Mouse (Mus musculus): ENCODE data around the gene Fam171a1. TPM values are rescaled to one million over a fixed set of nuclear protein-coding genes. Genes with fewer than 3 reads are reported as not detected.

Fam171a1 gene
- total RNA-seq, 2 experiments from 2014 or later = 59.8 to 60.8 TPM

DNA sequence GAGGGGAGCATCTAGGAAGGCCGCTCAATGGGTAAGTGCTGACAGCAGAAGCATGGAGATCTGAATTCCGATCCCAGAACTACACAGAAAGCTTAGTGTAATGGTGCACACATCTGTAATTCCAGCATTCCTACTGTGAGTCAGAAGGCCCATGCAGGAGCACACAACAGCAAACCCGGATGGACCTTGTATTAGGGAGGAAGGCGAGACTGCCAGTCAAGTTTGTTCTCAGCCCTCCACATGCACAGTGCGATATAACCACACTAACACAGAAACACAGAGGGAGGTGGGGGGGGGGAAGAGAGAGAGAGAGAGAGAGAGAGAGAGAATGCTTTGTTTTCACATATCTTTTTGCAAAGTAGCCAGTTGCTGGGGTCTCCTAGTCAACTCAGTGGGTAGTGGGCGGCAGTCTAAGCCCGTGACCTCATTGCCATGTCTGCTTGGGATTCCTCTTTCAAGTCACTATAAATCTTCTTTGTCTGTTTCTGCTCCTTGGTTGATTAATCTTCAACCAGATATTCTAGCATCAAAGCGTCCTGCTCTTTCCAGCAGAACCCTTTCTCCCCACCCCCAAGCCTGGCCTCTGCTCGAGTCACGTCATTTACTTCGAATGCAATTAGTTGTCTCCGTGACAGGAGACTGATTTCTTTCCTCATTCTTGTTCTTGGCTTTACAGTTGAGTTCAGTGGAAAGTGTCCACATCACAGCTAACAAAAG, 20.7 kb downstream of the Fam171a1 start:
- intact Hi-C loops (cut with DNase I) = no loop called here
- DNase-seq = no peak

DNA sequence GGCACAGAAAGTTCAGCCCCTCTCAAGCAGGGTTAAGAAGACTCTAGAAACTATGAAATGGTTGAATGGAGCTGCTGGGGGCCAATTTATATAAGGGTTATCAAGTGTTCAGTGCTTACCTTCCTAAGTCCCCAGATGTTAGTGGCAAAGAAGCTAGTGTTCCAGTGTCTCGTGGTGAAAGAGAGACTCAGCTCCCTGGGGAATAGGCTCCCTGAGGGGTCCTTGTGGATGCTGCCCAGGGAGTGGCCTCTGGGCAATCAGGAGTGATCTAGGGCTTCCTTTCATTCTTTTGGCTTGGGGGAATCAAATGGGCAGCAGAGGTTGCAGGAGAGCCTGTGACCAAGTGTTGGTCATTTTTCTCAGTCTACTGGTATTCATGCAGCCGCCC, 21.3 kb downstream of the Fam171a1 start:
- DNase-seq = no peak
- intact Hi-C loops (cut with DNase I) = no loop called here

DNA sequence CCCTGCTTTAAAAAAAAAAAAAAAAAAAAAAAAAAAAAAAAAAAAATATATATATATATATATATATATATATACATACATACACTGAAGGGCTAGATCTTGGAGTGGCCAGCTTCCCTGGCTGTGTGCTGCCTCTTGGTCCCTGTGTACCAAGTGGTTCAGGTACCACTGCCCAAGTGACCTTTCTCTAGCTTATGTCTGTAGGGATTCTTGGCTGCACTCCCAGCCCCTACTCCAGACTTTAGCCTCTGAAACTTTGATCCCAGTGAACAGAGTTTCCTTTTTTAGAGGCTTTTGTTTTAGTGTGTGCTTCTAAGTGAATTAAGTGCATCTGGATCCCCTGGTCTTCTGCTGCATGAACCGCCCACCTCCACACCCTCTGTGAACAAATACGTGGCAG, 24.3 kb downstream of the Fam171a1 start:
- intact Hi-C loops (cut with DNase I) = no loop called here
- DNase-seq = no peak

DNA sequence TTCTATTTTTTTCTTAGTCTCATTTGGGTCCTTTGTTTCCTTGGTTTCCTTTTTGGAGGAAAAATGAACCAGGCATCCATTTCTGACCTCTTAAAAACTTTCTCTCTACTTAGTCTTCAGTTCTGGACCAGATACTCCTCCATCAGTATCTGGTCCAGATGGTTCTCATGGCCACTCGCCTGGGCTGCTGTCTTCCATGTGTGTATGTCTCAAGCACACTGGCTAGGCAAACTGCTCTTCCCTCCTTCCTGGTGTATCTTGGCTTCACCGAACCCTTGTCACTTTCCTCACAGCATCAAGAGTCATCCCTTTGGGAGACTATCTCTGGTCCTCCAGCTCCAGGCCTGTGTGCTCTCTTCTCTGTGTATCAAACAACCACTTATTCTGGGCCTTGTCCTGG, 25.0 kb downstream of the Fam171a1 start:
- intact Hi-C loops (cut with DNase I) = no loop called here
- DNase-seq = no peak

DNA sequence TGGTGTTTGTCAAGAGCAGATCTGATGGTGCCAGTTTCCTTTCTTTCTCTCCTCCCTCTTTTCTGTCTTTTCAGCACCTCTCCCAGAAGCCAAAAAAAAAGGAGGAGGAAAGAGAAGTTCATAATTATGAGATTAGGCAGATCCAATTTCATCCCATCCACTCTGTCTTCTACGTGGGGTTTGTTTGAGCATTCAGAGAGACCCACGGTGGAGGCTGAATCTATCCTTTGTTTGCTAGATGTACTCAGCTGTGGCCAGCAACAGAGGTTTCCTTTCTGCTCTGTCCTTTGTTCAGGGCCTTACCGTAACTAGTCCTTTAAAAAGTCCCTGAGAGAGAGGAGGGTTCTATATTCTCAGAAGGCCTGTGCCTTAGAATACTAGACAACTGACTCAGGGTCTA, 25.6 kb downstream of the Fam171a1 start:
- DNase-seq = no peak
- intact Hi-C loops (cut with DNase I) = no loop called here

DNA sequence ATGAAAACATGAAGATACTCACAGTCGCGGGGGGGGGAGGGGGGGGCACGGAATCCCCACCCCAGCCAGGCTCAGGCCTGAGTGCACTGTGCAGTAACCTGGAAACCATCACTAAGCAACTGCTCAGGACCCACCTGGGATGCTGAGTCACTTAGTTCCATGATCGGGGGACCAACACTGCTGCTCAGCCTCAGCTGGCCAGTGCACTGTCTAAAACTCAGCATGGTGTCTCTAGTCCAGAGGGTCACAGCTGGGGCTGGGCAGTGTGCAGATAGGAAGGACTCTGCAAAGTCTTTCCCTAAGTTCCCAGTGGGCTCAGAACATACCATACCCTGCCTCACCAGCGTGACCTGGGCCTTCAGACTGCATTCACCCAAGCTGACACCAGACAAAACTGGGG, 26.6 kb downstream of the Fam171a1 start:
- no peak for DNase-seq
- intact Hi-C loops (cut with DNase I) = no loop called here

DNA sequence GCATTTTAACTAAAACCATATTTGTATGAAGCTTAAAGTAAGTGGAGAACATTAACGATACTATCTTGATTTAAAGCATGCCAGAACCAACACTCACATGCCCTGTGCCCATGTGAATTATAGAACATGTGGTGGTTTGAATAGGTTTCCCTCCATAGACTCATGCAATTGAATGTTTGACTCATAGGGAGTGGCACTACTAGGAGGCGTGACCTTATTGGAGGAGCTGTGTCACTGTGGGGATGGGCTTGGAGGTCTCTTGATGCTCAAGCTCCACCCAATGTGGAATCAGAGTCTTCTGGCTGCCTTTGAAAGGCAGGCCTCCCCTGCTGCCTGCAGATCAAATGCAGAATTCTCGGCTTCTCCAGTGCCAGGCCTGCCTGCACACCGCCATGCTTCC, 27.8 kb downstream of the Fam171a1 start:
- intact Hi-C loops (cut with DNase I) = no loop called here
- no peak for DNase-seq

DNA sequence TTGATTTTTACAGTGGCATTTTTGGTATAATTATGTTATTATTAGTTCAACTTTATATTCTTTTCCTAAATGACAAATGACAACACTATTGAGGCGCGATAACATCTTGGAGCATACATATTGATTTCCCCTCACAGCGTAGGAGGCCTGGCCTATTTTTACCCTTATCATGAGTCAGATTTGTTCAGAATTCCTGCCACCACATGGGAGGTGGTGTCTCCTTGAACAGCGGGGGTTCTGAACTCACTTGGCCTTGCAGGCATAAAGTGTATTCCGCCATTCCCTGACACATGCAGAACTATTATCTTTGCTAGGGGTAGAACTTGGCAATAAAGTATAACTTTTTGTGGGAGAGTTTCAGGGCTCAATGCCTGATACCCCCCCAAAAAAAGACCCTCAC, 30.3 kb downstream of the Fam171a1 start:
- intact Hi-C loops (cut with DNase I) = no loop called here
- no peak for DNase-seq

DNA sequence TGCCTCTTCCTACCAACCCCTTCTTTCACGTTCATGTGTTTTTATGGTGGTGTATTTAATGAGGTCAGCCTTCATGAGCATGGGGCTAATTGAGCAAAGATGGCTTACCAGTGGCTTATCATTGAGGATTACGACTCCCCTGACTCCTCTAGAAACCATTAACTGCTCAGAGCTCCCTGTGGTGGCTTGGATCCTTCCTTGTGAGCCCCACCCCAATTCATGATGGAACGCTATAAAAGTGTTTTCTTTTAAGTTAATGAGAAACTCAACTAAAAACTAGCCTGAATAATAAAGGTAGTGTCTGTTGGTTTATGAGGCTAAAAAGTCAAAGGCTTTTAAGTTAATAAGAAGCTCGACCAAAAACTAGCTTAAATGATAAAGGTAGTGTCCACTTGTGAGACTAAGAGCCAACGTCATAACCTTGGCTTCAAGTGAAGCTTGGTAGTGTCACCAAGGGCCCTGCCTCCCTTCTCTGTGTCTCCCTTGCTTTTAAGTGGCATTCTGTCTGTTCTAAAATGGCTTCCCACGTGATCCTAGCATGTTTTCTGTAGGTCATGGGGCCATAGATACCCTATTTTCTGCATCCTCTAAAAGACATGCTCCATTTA, 33.6 kb downstream of the Fam171a1 start:
- intact Hi-C loops (cut with DNase I) = no loop called here
- DNase-seq = no peak

DNA sequence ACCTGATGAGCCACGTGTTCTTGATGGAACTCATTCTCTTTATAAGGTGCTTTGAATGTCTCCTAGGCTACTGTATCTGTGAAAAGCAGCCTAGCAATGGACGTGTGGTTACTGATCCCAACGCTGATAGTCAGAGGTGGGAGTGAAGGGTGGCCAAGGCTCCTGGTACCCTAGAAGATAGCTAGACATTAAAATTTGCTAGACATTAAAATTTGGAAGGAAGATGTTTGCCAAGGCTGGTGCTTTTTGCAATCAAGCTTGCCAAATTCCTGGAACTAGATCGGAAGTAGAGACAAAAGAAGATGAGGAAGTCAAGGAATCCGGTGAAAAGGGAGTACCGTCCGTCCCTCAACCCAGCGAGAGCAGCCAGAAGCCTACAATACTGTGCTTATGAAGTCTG, 34.7 kb downstream of the Fam171a1 start:
- intact Hi-C loops (cut with DNase I) = no loop called here
- DNase-seq = no peak

DNA sequence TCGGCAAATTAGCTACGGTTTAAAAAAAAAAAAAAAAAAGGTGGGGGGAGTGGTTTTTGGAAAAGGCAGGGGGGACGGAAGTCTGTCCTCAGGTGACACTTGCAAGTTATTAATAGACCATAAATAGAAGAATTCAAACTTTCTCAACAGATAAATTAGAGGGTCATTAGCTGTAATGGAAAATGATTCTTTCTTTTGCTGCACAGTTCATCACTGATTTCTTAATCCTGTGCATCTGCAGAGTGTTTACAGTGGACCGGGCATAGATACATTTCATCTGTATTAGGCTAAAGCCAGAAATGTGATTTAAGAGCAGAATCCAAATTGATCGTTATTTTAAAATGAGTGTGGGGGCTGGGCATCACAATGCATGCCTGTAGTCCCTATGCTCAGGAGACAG, 36.3 kb downstream of the Fam171a1 start:
- no peak for DNase-seq
- intact Hi-C loops (cut with DNase I) = no loop called here

DNA sequence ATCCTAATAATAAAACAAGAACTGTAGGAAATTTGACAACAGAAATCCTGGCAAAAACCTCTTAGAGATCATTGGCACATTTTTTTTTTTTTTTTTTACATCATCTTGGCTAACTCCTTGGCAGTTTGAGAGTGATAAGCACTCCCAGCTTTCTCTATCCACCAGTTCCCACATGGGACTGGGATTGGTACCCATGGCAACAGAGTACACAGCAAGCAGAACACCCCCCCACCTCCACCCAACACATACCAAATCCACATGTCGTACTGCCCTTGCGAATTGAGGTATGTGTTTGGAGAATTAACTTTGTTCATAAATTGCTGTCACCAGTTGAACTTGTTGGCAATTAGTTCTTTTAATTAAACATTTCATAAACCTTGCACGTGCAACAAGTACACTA, 37.3 kb downstream of the Fam171a1 start:
- no peak for DNase-seq
- intact Hi-C loops (cut with DNase I) = no loop called here

DNA sequence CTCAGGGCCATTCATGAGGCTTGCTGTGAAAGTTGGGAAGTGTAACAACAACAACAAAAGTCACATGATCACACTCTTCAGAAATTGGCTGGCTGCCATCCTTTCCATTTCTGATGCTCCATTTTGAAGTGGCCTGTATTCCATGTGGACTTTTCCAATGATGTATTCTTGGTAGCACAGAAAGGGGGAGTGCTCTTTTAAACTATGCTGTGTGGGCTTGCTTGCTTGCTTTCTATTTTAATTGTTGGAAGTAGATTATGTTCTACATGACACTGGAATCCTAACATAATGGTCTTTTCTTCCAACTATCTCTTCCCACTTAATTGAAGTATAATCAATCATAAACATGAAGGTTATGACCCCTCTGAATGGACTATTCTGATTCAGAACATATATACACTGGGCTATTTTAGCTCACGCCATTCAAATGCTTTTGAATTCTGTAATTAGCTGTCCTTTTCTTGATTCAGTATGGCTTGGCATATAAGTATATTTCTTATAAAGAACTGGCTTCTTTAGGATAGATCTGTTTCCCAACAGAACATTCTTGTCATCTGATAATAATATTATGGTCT, 40.2 kb downstream of the Fam171a1 start:
- intact Hi-C loops (cut with DNase I) = no loop called here
- no peak for DNase-seq

DNA sequence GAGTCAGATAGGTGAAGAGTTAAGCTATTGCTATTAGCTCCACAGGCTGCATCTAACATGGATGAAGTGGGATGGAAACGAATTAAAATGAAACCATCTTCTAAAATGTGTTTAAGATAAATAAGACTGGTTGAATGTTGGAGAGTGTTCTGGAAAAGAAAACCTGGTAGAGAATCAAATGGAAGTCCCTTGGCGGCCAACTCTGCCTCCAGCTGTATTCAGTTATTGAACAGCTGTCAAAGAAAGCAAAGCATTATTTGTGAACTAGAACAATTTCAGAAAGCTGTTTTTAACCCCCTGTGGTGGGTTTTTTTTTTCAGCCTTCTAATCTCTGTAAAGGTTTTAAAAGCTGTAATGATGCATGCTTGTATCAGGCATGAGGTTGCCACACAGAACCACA, 41.0 kb downstream of the Fam171a1 start:
- intact Hi-C loops (cut with DNase I) = no loop called here
- DNase-seq = no peak

DNA sequence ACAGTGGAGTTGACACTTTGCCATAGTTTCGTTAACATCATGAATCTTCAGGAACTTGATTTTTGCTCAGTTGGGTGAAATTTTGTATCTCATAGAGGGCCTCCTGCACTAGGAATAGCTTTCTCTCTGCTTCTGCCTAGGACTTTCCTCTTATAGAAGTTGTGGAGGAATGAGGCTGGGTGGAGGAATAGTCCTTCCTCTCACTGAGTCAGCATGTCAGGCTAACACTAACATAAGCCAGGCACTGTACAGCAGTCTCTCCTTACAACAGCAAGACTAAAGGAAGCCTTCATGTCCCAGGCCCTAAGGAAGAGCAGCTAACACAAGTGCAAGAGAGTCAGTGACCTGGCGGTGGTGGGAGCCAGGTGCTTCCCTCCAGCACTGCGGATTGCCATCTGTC, 43.0 kb downstream of the Fam171a1 start:
- intact Hi-C loops (cut with DNase I) = no loop called here
- no peak for DNase-seq

DNA sequence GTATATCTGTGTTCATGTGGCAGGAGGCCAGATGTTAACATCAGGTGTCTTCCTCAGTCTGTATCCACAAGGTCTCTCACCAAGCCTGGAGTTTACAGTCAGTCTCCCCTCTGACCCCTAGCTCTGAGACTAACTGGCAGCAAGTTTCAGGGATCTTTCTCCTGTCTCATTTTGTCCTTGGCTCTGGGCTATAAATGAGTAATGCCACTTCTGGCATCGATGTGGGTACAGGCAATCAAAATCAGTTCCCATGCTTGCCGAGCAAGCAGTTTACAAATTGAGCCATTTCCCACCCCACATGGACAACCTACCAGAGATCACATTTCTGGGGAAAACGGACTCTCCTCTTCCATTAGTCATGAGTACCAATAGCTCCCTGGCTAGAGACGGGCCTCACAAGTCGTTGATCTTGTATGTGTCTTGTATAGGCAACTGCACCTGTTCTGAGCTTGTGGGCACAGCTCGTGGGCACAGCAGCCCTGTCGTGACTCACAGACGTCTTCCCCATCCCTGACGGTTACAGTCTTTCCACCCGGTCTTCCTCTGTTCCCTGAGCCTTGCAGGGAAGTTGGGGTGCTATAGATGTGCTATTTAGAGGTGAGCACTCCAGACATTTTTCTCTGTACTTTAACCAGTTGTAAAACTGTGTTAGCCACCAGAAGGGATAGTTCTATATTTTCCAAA, 43.8 kb downstream of the Fam171a1 start:
- DNase-seq = no peak

DNA sequence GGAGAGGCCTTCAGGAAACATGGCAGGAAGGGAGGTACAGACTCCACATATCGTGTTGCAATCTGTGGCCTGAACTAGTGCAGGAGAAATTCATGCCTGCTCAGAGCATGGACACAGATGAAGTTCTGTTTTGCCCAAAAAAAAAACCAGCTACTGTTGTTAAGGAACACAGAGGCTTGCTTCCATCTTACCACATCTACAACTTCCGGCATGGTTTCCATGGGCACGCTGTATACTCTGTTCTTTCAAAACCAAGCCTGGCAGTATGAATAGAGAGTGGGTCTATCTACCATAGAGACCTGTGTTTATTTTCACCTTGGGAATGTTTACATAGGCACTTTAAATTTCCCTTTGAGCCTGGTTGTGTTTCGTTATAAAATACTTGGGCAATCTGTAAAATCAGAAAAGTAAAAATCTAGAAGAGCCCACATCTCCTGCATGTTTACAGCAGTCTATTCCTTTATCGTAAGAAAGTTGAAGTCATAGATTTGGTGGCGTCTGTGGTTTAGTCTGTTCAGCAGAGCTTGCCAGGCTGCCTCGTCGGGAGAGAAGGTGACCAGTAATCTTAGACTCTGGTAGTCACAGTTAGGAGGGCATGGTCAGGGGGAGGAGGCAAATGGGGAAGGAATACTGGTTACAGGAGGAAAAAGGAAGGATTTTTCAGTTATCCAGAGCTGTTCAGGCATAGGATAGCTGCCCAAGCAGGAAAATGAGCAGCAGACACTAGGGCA, 44.8 kb downstream of the Fam171a1 start:
- intact Hi-C loops (cut with DNase I) = no loop called here

More for the DNA sequence above, 43.8 kb downstream of the Fam171a1 start:
- intact Hi-C loops (cut with DNase I) = no loop called here

DNA sequence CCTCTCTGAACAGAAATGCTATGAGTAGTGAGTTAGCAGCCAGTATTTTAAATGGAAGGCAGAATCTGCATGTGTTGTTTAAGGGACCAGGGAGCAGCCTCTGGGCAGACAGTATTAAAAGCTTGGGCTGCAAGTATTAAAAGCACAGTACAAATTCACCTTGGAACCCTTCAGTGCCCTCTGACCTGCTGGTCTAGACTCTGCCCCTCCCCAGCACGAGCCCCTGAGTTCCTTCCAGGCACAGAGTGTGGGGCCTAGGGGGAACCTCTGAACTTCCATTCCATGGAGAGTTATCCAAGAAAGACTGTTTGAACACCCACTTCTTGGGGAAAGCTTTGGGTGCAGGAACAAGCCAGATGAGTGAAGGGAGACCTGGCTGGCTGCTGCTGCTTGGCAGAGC, 47.6 kb downstream of the Fam171a1 start:
- intact Hi-C loops (cut with DNase I) = no loop called here
- DNase-seq = no peak

More for the DNA sequence above, 44.8 kb downstream of the Fam171a1 start:
- no peak for DNase-seq

DNA sequence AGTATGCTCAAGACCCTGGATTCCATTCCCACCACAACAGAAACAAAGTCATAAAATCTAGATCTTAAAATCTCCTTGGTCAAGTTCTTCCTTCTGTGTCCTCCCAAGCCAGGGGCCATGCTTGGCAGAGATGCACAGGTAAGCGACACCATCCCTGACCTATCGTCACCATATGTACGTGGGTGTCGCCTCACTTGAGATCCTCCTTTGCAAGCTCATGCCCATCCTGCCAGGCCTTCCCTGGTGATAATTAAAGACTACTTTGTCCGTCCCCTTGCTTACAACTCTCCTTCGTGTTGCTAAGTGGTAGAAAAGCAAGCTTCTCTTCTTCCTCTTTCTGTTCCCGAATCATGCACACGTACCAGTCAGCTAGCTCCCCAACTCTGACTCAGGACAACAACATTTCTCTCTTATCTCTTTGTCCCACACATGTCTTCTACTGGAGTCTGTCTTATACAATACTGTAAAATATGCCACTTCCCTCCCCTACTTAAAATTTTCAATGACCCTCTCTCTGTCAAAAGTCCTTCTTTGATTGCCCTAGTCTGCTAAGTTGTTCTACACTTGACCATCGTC, 49.6 kb downstream of the Fam171a1 start:
- intact Hi-C loops (cut with DNase I) = no loop called here
- DNase-seq = no peak

DNA sequence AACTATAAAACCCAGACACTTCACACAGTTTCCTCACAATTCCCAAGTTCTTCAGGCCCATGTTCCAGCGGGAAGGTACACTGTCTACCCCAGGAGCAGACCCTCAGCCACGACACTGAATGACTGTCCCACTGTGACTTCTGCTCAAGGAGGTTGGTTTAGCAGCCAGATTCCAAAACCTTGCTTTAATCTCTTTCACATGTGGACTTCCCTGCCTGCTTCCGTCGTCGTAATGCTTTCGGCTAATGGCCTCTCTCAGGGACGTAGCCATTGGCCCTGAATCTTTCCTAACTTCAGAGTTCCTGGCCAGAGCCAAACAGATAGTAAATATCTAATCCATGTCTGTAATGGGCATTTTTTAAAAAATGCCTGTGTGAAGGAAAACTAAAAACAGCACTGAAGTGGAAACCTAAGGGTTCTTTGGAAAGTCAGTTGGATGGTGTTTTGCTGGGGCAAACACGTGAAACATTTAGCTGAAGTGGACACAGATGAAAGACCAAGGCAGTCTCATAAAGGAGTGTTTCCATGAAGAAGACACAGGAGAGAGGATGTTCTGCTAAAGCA, 51.1 kb downstream of the Fam171a1 start:
- no peak for DNase-seq
- intact Hi-C loops (cut with DNase I) = no loop called here
